Mouse (Mus musculus): Measurements from ENCODE around the gene Hist1h2ag.
"Not testable (repeated sequence)": the region's sequence is repeated elsewhere in the genome, so short reads cannot be mapped to it uniquely, and the experiment has no call there.

Hist1h2ag gene

GRCm38 (mm10) chr13:22042568-22043502, at the start of gene Hist1h2ag, which contains the start of gene Hist1h2bj:
Gene Hist1h2ag, minus strand, starts transcription at chr13:22042944.
Gene Hist1h2bj, plus strand, starts transcription at chr13:22043214.
- DNase-seq, result peak; percentile 91

- not testable (repeated sequence) for DNase-seq
Observed at GRCm38 (mm10) chr13:22084140-22084539, 41.4 kb upstream of the Hist1h2ag start, which contains the start of gene Vmn1r188. Gene Vmn1r188, plus strand, starts transcription at chr13:22084440.

GRCm38 (mm10) chr13:22063468-22063867, 20.7 kb upstream of the Hist1h2ag start:
- DNase-seq, result no peak

GRCm38 (mm10) chr13:22061422-22061821, 18.7 kb upstream of the Hist1h2ag start:
- DNase-seq, result no peak

GRCm38 (mm10) chr13:22053754-22054153, 11.0 kb upstream of the Hist1h2ag start:
- DNase-seq, result no peak

GRCm38 (mm10) chr13:22051523-22051859, 8.7 kb upstream of the Hist1h2ag start:
- no peak for DNase-seq

GRCm38 (mm10) chr13:22050591-22051522, 8.1 kb upstream of the Hist1h2ag start:
- DNase-seq, result peak; percentile 69

- DNase-seq, result no peak
Observed at GRCm38 (mm10) chr13:22049737-22050440, 7.1 kb upstream of the Hist1h2ag start.

- no peak for DNase-seq
Observed at GRCm38 (mm10) chr13:22049041-22049440, 6.3 kb upstream of the Hist1h2ag start.

- no peak for DNase-seq
Observed at GRCm38 (mm10) chr13:22045311-22045710, 2.6 kb upstream of the Hist1h2ag start.

GRCm38 (mm10) chr13:22044432-22045155, 1.9 kb upstream of the Hist1h2ag start:
- DNase-seq, result no peak

- peak; percentile 45 for DNase-seq
Observed at GRCm38 (mm10) chr13:22043503-22044431, 1.0 kb upstream of the Hist1h2ag start.

- peak; percentile 42 for DNase-seq
Observed at GRCm38 (mm10) chr13:22041651-22042567, 835 bp downstream of the Hist1h2ag start.

- peak; percentile 96 for DNase-seq
Observed at GRCm38 (mm10) chr13:22041142-22041536, 1.6 kb downstream of the Hist1h2ag start, which contains the start of gene Hist1h4i. Gene Hist1h4i, minus strand, starts transcription at chr13:22041362.

- no peak for DNase-seq
Observed at GRCm38 (mm10) chr13:22040464-22041141, 2.1 kb downstream of the Hist1h2ag start.

- DNase-seq, result no peak
Observed at GRCm38 (mm10) chr13:22039951-22040463, 2.7 kb downstream of the Hist1h2ag start.

GRCm38 (mm10) chr13:22039364-22039763, 3.4 kb downstream of the Hist1h2ag start:
- DNase-seq, result no peak

GRCm38 (mm10) chr13:22037415-22037814, 5.3 kb downstream of the Hist1h2ag start:
- DNase-seq, result no peak

- DNase-seq, result no peak
Observed at GRCm38 (mm10) chr13:22036986-22037385, 5.8 kb downstream of the Hist1h2ag start.

Data from cerebellum, adult 11-12 months (tissue).